Mouse (Mus musculus): ENCODE results near the gene Qprt. TPM values are rescaled to one million over a fixed set of nuclear protein-coding genes. Genes with fewer than 3 reads are reported as not detected.

The Qprt gene
- under 1 TPM; 0.28 to 0.32 TPM for total RNA-seq (2021)
- long read RNA-seq, experiment 1, partial matches to known transcripts = 0 of 1 reads
- long read RNA-seq, experiment 1, other reads (novel, unspliced or antisense) = 0 of 1 reads
- long read RNA-seq, experiment 2 = 0 reads

GRCm38 (mm10) chr7:127121911-127122270, at the start of gene Qprt:
Gene Qprt, minus strand, starts transcription at chr7:127122226.
- no peak for TF ChIP-seq CTCF (IDR thresholded peaks at IDR 0.05)
- intact Hi-C loops (cut with DNase I) = no loop called here

DNA sequence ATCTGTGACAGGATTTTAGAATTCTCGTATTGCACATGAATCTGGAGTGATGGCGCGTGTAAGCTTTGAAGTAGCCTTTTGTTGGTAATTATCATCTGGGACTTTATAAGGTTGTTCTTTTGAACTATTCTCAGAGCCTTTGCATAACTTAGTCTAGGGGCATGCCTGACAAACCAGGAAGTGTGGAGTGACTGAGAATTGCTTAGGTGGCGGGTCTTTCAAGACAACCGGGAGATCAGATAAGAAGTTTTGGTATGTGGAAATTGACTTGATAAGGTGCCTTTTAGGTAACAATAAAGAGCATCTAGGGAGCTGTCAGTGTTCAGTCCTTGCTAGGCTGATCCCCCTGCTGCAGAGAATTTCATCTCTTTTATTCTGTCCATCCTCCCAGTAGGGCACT, 44.5 kb upstream of the Qprt start:
- intact Hi-C loops (cut with DNase I) = loop anchor here (10.0 kb wide), 1 partner anchor 562 kb away; no protein-coding TSS in a partner anchor
- no peak for DNase-seq (ENCODE audit: extremely low spot score in 1 of 2, low spot score in 2 of 2)
- H3K4me3 ChIP-seq = no peak overlapping the region
- no peak overlapping the region for H3K27ac ChIP-seq
- no peak for TF ChIP-seq CTCF (IDR thresholded peaks at IDR 0.05)

More at GRCm38 (mm10) chr7:127121911-127122270, at the start of gene Qprt:
- Histone ChIP-seq H3K4me3 (no peak within 1 kb of the TSS), H3K27ac (no peak within 1 kb of the TSS)
- DNase-seq (ENCODE audit: extremely low spot score in 1 of 2, low spot score in 2 of 2) = no peak

DNA sequence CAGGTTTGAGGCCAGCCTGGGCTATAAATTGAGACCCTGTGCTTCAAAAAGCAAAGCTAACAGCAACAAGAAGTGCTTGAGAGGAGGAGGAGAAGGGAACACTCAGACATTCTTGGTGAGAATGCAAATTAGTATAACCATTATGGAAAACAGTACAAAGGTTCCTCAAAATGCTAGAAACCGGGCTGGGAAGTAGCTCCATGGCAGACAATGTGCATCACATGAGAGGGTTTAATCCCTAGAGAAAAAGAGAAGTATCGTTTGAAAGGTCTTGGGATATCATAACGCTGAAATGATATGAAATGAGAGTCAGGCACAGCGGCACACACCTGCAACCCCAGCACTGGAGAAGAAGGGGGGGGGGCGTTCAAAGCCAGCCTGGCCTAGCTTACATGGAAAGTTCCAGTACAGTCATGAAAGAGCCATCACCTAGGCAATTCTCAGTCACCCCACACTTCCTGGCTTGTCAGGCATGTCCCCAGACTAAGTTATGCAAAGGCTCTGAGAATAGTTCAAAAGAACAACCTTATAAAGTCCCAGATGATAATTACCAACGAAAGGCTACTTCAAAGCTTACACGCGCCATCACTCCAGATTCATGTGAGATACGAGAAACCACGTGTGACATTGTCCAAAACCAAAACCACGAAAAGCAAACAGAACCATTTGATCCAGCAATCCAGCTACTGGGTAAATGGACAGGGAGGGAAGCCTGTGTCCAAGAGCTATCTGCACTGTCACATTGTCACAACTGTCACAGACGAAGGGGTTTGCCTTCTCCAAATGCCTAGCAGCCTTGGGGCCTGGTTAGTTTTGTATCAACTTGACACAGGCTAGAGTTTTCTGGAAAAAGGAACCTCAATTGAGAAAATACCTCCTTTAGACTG, 43.8 kb upstream of the Qprt start:
- DNase-seq (ENCODE audit: extremely low spot score in 1 of 2, low spot score in 2 of 2) = no peak
- TF ChIP-seq CTCF (IDR thresholded peaks at IDR 0.05) = no peak
- intact Hi-C loops (cut with DNase I) = loop anchor here (10.0 kb wide), 1 partner anchor 561 kb away; no protein-coding TSS in a partner anchor
- no peak overlapping the region for H3K4me3 ChIP-seq
- no peak overlapping the region for H3K27ac ChIP-seq

DNA sequence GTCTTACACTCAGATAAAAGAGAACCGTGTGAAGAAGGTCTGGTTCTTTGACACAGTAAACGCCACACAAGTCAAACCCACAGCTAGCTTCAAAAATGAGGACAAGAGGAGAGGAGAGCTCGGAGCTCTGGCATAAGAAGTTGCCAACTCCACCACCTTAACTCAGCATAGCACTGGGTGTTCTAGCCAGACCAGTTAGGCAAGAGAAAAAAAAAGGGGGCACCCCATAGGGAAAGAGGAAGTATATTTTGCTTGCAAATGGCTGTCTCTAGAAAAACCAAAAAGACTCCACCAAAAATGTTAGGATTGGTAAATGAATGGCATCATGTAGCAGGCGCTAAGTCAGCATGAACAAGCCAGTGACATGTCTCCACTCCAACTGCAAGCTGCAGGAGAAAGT, 42.0 kb upstream of the Qprt start:
- intact Hi-C loops (cut with DNase I) = loop anchor here (10.0 kb wide), 1 partner anchor 559 kb away; no protein-coding TSS in a partner anchor
- no peak for TF ChIP-seq CTCF (IDR thresholded peaks at IDR 0.05)
- Histone ChIP-seq H3K4me3 (no peak overlapping the region), H3K27ac (no peak overlapping the region)
- DNase-seq (ENCODE audit: extremely low spot score in 1 of 2, low spot score in 2 of 2) = no peak

DNA sequence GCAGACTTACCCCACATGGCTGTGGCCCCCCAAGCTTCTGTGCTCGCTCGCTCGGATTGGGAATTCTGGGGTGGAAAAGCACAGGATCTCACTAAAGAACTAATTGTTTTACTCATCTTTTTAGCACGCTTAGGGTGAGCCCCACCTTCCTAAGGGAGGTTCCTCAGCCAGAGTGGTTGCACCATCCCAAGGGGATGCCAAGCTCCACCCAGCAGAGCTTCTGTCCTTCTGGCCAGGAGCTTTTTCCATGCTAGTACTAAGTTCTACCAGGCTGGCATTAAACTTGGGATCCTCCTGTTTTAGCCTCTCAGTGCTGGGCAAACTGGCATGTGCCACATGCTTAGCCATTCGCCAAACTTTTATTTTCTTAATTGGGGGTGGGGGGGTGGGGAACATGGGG, 40.5 kb upstream of the Qprt start:
- no peak for DNase-seq (ENCODE audit: extremely low spot score in 1 of 2, low spot score in 2 of 2)
- no peak for TF ChIP-seq CTCF (IDR thresholded peaks at IDR 0.05)
- H3K4me3 ChIP-seq = no peak overlapping the region
- intact Hi-C loops (cut with DNase I) = loop anchor here (10.0 kb wide), 1 partner anchor 558 kb away; no protein-coding TSS in a partner anchor
- H3K27ac ChIP-seq = no peak overlapping the region

- no peak for DNase-seq (ENCODE audit: extremely low spot score in 1 of 2, low spot score in 2 of 2)
- H3K27ac ChIP-seq = no peak overlapping the region
- intact Hi-C loops (cut with DNase I) = no loop called here
- TF ChIP-seq CTCF (IDR thresholded peaks at IDR 0.05) = no peak
- no peak overlapping the region for H3K4me3 ChIP-seq
Measured at GRCm38 (mm10) chr7:127157548-127157947, 35.5 kb upstream of the Qprt start.

DNA sequence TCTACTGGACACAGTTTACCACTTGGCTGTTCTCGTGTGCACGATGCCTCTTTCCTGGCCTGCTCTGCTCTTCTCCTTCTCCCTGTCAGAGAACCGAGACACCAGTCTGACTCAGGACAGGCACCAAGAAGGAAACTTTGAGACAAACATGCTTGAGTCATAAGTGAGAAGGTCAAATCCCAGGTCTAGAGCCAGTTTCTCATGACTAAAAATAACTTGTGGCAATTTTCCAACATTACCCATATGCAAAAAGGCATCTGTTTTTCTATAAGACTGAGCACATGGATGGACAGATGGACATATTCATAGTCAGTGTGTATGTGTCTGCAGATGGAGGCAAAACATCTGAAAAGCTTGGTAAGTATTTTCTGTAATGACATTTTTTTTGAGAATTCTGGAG, 31.5 kb upstream of the Qprt start:
- no peak overlapping the region for H3K27ac ChIP-seq
- no peak for DNase-seq (ENCODE audit: extremely low spot score in 1 of 2, low spot score in 2 of 2)
- intact Hi-C loops (cut with DNase I) = no loop called here
- no peak for TF ChIP-seq CTCF (IDR thresholded peaks at IDR 0.05)
- H3K4me3 ChIP-seq = no peak overlapping the region

GRCm38 (mm10) chr7:127152464-127152863, 30.4 kb upstream of the Qprt start:
- intact Hi-C loops (cut with DNase I) = no loop called here
- no peak for TF ChIP-seq CTCF (IDR thresholded peaks at IDR 0.05)
- Histone ChIP-seq H3K27ac (no peak overlapping the region), H3K4me3 (no peak overlapping the region)
- no peak for DNase-seq (ENCODE audit: extremely low spot score in 1 of 2, low spot score in 2 of 2)

DNA sequence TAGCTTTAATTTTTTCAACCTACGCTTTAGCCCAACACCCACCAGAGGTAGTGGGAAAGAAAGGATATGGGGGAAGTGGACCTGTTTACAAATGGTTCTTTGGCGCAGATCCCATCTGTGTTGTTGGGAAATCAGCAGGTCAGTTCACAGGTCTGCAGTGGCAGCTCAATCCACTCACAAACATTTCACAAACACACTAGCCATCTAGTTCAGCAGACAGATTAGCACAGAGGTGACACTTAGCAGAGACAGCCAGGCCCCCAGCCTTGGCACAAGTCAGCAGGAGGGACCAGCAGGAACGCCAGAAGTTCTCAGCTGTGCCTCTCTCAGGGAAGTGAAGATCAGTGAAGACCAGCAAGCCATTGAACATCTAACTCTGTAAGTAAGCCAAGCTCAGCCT, 25.9 kb upstream of the Qprt start:
- intact Hi-C loops (cut with DNase I) = loop anchor here (5.0 kb wide), 1 partner anchor 39 kb away; no protein-coding TSS in a partner anchor
- H3K27ac ChIP-seq = no peak overlapping the region
- DNase-seq (ENCODE audit: extremely low spot score in 1 of 2, low spot score in 2 of 2) = no peak
- no peak overlapping the region for H3K4me3 ChIP-seq
- no peak for TF ChIP-seq CTCF (IDR thresholded peaks at IDR 0.05)

DNA sequence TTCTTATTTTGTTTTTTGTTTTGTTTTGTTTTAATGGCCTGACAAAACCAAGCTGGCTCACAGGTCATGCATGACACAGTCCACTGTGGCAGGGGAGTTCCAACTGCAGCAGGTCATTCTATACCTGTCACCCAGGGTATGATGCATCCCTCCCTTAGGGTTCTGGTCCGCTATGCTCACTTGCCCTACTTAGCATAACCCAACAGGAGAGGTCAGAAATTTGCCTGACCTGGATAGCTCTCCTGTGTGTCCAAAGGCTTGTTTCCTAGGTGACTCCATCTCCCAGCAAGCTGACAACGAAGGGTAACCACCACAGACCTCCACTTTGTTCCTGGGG, 24.2 kb upstream of the Qprt start:
- no peak for DNase-seq (ENCODE audit: extremely low spot score in 1 of 2, low spot score in 2 of 2)
- Histone ChIP-seq H3K4me3 (no peak overlapping the region), H3K27ac (no peak overlapping the region)
- TF ChIP-seq CTCF (IDR thresholded peaks at IDR 0.05) = no peak
- intact Hi-C loops (cut with DNase I) = loop anchor here (5.0 kb wide), 1 partner anchor 41 kb away; no protein-coding TSS in a partner anchor

DNA sequence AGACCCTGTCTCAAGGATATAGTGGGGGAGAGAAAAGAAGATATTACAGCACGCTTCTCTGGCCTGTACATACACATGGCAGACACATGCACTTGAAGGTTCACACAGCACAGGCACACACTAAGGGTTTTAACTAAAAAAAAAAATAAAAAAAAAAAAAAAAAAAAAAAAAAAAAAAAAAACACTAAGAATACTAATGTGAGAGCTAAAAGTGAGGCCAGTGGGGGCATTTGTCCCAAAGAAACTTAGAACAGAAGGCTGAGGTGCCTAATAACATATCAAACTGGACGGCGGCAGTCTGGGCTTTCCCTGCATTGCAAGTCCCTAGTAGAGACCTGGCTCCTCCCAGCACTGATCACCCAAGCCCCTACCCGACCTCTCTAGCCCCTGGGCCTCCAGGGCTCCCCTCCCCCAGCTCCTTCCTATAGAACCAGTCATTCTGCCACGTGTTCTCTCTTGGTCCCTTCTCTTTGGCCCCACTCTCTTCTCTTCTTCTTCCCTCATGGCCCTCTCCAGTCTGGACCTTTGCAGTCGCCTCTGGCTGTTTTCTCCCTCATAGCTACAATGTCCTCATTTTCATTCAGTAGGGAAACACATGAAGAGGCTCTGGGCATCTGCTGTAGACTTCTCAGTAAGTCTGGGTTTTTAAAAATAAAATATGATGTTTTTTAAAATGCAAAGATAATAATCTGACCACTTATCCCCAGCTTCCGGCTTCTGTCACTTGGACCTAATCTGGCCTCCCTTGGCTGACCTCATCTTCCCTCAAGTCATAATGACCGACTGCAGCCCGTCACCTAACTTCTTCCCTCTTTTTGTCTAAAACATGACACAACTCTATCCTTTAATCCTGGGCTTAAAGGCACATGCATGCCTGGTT, 23.6 kb upstream of the Qprt start:
- DNase-seq (ENCODE audit: extremely low spot score in 1 of 2, low spot score in 2 of 2) = no peak
- TF ChIP-seq CTCF (IDR thresholded peaks at IDR 0.05) = no peak
- no peak overlapping the region for H3K4me3 ChIP-seq
- no peak overlapping the region for H3K27ac ChIP-seq
- intact Hi-C loops (cut with DNase I) = loop anchor here (5.0 kb wide), 1 partner anchor 42 kb away; no protein-coding TSS in a partner anchor

DNA sequence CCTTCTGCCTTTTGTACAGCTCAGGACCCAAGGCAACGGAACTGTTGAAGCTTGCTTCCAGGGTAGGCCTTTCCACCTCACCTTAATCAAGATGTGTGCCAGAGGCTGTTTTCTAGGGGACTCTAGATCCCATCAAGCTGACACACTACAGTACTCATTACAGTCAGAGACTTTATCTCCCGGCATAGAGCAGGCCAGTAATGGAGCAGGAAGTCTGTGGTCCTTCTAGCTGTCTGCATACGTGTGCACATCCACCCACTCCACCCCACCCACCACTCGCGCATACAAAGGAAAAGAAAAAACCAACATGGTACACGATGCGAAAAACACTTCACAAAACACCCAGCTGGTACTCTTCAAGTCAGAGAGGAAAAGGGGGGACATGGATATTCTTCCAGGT, 22.4 kb upstream of the Qprt start:
- Histone ChIP-seq H3K4me3 (no peak overlapping the region), H3K27ac (no peak overlapping the region)
- DNase-seq (ENCODE audit: extremely low spot score in 1 of 2, low spot score in 2 of 2) = no peak
- TF ChIP-seq CTCF (IDR thresholded peaks at IDR 0.05) = no peak
- intact Hi-C loops (cut with DNase I) = no loop called here

Data from left cerebral cortex, adult 2 months (tissue).